Mouse (Mus musculus): Measurements from ENCODE around the gene 4930432K21Rik.

- TF ChIP-seq GATA1 (IDR thresholded peaks at IDR 0.05; ENCODE audit: low read length) (no peak), TAL1 (IDR thresholded peaks at IDR 0.05; ENCODE audit: low read length) (no peak)
Observed at GRCm38 (mm10) chr8:84179946-84180345, 32.1 kb downstream of the 4930432K21Rik start.
